Mouse (Mus musculus) B cell, adult 67 days (primary cell): Measurements from ENCODE around the gene Stx12. TPM values are rescaled to one million over a fixed set of nuclear protein-coding genes. Genes with fewer than 3 reads are reported as not detected.

Experiments
- total RNA-seq, 2 experiments: library from RNA; stranded (reverse); gene quantifications; 4 replicates each; pipeline ENCODE4 v1.2.4; 2023

The Stx12 gene
- total RNA-seq, result 10 to 100 TPM; 22.4 to 24.0 TPM

GRCm38 (mm10) chr4:132884064-132884843, at the start of gene Stx12:
Stx12 (minus strand) TSS chr4:132884509.

DNA sequence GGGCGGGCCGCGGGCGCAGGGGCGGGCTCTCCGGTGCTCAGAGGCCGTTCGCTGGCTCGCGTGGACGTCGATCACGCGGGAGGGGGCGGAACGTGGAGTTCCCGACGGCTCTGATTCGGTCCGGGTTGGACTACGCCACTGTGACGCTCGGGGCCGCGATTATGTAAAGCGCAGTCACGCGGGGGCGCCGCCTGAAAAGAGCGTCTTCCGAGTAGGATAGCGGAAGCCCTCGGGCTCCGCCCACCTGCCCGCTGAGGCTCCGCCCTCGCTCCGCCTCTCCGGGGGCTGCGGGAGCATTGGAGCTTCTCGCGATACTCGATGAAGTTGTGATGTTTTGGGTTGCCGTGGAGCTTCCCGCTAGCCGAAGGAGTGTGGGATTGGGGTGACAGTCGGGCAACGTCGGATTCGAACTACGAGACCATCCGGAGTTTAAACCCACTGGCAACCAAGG, 38.3 kb upstream of the Stx12 start, which contains the start of gene Fam76a:
Gene Fam76a (minus strand): TSS at position 1 of the 451 bp plus-strand sequence.

DNA sequence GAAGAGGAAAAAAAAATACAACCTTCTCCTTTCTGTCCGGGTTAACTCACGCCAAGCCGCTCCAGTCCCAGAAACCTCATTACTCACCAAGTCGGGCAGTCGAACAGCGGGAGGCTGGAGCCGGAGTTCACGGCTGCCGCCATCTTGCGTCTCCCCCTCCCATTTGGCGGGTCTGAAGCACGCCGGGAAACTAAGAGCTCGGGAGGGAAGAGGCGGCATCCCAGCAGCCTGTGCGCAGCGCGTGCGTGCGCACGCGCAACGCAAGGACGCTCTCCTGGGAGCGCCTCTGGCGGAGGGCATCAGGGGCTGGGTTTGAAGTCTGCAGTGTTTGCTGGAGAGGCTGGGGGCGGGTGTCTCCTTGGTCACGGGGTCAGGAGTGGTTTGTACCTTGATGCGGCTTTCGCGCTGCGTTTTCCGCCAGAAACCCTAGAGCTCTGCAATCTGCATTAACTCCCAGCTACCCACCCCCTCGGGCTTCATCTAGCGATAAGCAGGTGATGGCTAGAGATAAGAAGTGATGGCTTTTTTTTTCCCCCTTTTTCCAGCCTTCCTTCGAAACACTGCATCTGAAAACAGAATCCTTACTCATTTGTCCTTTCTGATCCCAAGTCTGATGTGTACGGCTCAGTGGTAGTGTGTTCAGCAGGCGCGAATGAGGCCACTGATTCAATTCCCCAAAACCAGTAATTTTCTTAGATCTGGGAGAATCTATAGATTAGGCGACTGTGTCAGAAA, 41.2 kb downstream of the Stx12 start, which contains the start of gene Ppp1r8:
Gene Ppp1r8 (minus strand): TSS at position 200 of the 735 bp plus-strand sequence.

Other genes starting within 250 kb of the Stx12 start
- gene Eya3, start 245.5 kb downstream of the Stx12 start, total RNA-seq, result 10 to 100 TPM; 40.7 to 44.9 TPM
- gene Xkr8, start 152.0 kb downstream of the Stx12 start, total RNA-seq, result 1 to 10 TPM; 2.6 to 4.2 TPM
- gene Smpdl3b, start 127.3 kb downstream of the Stx12 start, total RNA-seq, result under 1 TPM in 1 of 2 experiments, not detected in 1; 0.26 TPM
- 10 to 100 TPM; 42.3 to 44.5 TPM for gene Rpa2, start 116.2 kb downstream of the Stx12 start, total RNA-seq
- gene Themis2, start 88.1 kb downstream of the Stx12 start, total RNA-seq, result 100 to 1,000 TPM; 154 to 165 TPM
- 10 to 100 TPM; 42.5 to 48.2 TPM for gene Ppp1r8, start 41.3 kb downstream of the Stx12 start, total RNA-seq
- 10 to 100 TPM; 30.0 to 31.8 TPM for gene Fam76a, start 38.0 kb upstream of the Stx12 start, total RNA-seq
- gene Fgr, start 89.6 kb upstream of the Stx12 start, total RNA-seq, result 10 to 100 TPM; 27.0 to 36.4 TPM
- 10 to 100 TPM; 70.2 to 85.7 TPM for gene Ahdc1, start 126.8 kb upstream of the Stx12 start, total RNA-seq
- gene Wasf2, start 246.0 kb upstream of the Stx12 start, total RNA-seq, result 100 to 1,000 TPM; 282 to 316 TPM